Mouse (Mus musculus): ENCODE measurements at regions not wholly inside any gene's neighbourhood (a gene's known extent, or its start where the extent isn't known, plus 50 kb on each side); places are given as distances from the start of the nearest gene placed in this dataset.

- DNase-seq = no peak
Measured at GRCm38 (mm10) chr14:25189256-25189655, 269.7 kb upstream of the Zmiz1 start.

- no peak for DNase-seq
Measured at GRCm38 (mm10) chr14:25190680-25191270, 268.2 kb upstream of the Zmiz1 start.

DNA sequence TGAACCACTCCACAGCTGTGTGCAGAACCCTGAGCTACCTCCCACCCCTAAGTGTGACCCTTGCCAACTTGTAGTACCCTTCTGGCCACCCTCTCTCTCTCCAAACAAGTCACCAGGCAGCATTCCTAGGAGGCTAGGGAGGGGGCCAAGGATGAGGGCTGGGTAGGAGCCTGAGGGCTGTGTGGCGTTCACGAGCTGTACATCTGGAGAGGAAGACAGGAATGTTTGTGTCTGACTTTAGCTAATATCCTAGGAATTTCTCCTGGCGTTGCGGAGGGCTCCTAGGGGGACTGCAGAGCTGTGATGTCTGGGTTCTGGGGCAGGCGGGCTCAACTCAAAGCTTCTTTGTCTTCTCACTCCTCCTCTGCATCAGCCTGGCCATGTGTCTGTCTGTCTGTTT is 262.2 kb upstream of the Zmiz1 start:
- DNase-seq = no peak

DNA sequence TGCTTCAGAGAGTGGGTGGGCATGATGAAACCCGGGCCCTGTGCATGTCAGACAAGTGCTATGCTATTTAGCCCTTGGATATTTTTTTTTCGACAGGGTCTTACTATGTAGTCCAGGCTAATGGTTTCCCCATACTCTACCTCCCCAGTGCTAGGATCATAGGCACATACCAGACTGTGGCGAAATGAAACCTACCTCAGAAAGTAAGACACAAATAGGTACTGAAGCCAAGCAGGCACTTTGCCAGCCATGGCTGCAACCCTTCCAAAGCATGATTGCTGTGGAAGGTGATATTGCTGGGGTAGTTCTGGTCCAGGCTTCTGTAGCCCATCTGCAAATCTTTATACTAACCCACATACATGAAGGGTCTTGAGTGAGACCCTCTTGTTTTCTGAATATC is 259.1 kb upstream of the Zmiz1 start:
- no peak for DNase-seq

DNA sequence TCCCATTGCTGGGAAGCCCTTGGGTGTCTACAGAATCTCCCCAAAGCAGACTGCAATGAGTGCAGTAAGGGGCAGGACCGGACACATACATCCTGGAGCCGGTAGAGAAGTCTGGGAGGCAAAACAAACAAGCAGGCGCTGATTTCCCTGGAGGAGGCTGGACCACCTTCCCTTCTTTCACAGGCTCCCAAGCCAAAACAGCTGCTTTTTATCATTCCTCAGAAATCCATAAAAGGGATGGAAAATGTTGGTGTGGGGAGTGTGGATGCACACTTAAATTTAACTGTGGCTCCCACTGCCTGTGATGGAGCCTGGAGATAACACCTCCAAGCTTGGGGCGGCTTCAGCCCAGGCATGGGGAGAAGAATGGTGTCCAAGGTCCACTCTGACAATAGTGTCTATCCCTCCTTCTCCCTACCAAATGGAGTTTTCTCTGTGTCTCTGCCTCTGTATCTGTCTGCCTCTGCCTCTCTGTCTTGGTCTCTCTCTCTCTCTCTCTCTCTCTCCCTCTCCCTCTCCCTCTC is 258.3 kb upstream of the Zmiz1 start:
- DNase-seq = no peak

- no peak for DNase-seq
Measured at GRCm38 (mm10) chr14:25202312-25202711, 256.7 kb upstream of the Zmiz1 start.

DNA sequence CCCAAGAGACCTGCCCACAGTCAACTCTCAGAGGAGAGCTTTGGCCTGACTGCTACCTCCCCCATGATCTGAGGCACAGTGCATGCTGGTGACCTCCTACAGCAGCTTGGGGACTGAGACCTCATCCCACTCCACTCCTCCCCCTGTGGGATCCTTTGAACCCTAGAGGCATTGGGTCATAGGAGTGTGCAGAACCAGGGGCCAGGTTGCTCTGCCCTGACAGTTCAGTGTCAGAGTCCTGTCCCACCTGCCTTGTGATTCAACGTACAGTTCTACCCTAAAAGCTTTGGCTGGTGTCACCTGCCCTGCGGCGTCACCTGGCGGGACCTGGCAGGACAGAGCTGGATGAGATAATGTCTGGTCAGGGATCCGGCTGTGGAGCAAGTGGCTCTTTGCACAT is 254.9 kb upstream of the Zmiz1 start:
- no peak for DNase-seq

DNA sequence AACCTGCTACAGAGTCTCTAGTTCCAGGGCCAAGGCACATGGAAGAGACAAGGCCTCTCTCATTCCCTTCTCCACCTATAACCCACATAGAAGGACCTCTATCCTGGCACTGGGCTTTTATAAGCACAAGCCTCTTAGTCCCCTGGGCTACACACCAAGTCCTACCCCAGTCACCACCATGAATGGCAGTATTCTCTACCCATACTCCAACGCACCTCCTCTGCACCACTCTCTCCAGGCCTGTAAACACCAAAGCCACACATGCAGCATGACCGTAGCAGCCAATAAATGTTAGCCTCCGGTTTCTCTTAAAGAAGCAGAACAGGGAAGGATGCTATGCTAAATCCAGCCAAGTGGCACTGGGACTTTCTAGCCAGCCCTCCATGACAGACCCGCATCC is 252.1 kb upstream of the Zmiz1 start:
- no peak for DNase-seq

GRCm38 (mm10) chr14:25207422-25207821 is 251.6 kb upstream of the Zmiz1 start:
- DNase-seq = no peak

- no peak for DNase-seq
Measured at GRCm38 (mm10) chr14:25208221-25209056, 250.5 kb upstream of the Zmiz1 start.

GRCm38 (mm10) chr14:25213056-25213455 is 245.9 kb upstream of the Zmiz1 start:
- DNase-seq = no peak

- peak; percentile 65 for DNase-seq
Measured at GRCm38 (mm10) chr14:25223091-25223490, 235.9 kb upstream of the Zmiz1 start.

DNA sequence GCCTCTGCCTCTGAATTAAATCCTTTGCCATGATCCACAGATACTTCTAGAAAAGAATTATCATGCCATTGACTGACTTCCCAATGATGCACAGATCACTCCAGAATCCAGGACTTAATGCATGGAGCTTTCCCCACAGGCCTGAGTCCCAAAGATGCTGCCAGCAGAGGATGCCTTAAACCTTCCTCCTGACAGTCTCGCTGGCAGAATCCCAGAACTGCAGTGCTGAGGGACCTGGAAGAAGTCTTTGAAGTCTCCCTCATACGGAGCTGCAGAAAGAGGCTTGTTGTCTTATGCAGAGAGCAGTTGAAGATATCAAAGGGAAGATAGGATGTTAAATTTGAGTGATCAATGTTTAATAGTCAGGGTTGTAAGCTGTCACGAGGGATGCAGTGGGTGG is 233.8 kb upstream of the Zmiz1 start:
- DNase-seq = no peak

DNA sequence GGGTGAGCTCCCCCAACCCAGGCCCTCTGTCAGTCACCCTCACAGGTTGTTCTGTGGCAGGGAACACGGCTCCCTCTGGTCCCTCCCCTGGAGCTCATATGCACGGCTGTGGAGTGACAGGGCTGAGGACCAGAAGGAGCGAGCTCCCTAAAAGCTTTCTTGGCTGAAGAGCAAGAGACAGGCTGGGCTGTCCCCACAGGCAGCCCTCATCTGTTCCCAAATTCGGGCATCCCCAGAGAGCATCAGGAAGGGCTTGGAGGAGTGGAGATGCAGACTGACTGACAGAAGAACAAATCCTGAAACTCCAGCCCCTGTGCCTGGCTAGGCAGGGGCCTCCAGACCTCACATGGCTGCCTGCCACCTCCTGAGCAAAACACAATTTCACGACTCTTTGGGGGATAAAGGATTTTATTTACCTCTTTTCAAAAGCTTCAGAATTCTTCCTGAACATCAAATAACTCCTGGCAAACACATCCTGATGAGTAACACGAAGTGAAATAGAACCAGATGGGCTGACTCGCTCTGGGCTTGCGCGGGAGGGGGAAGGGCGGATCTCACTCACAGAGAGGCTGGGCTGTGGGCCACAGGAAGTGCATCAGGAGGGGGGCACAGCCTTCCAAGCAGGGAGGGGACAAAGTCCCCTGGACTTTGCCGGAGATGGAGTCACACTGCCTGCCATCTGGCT is 232.7 kb upstream of the Zmiz1 start:
- DNase-seq = peak; percentile 76

- DNase-seq = peak; percentile 55
Measured at GRCm38 (mm10) chr14:25226840-25227506, 232.0 kb upstream of the Zmiz1 start.

- DNase-seq = no peak
Measured at GRCm38 (mm10) chr14:25228321-25229047, 230.5 kb upstream of the Zmiz1 start.

GRCm38 (mm10) chr14:25229569-25229968 is 229.4 kb upstream of the Zmiz1 start:
- DNase-seq = no peak

DNA sequence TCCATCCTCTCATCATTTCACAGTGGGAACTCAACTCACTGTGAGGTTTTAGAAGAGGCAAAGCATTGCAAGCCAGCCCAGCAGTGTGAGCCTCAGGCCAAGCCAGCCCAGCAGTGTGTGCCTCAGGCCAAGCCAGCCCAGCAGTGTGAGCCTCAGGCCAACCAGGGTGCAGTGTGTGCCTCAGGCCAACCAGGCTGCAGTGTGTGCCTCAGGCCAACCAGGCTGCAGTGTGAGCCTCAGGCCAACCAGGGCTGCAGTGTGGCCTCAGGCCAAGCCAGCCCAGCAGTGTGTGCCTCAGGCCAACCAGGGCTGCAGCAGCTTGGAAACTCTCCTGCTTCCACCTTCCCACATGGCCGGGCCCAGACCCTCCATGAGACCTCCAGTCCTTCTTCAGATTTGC is 227.1 kb upstream of the Zmiz1 start:
- DNase-seq = peak; percentile 61

GRCm38 (mm10) chr14:25236421-25236973 is 222.5 kb upstream of the Zmiz1 start:
- DNase-seq = peak; percentile 56

GRCm38 (mm10) chr14:25239335-25239960 is 219.5 kb upstream of the Zmiz1 start:
- peak; percentile 27 for DNase-seq

- DNase-seq = no peak
Measured at GRCm38 (mm10) chr14:25242753-25243152, 216.2 kb upstream of the Zmiz1 start.

DNA sequence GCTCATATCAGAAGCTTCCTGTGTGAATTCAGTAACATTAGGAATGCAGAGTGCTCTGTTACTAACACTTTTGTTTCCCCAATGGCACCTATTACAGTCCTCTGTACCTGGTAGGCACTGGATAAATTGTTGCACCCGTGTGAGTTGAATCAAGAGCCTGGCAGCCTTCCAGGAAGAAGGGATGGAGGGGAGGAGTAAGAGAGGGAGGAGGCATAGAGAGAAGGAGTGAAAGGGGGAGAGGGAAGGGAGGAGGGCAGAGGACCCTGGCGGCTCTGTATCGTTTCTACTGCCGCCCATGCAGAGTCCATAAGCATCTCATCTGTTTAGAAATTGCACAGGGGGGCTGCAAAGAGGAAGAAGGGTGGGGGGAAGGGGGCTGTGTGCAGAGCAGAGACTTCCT is 215.7 kb upstream of the Zmiz1 start:
- peak; percentile 40 for DNase-seq

Data from retina, postnatal 1 day (tissue).